Mouse (Mus musculus) midbrain, postnatal 0 days (tissue): ENCODE data around the gene Ptprs. TPM values are rescaled to one million over a fixed set of nuclear protein-coding genes. Genes with fewer than 3 reads are reported as not detected.
A peak's percentile ranks its signal among the peaks of the same experiment; 100 is the strongest.
"Not testable (repeated sequence)": the region's sequence is repeated elsewhere in the genome, so short reads cannot be mapped to it uniquely, and the experiment has no call there.

Source experiments
- ATAC-seq: fragments of 200-750 bp; cut with Nextera tagmentation; 2 replicates; pipeline ENCODE4 v1.8.0; 2017; ENCODE audit warnings: moderate number of reproducible peaks, mild to moderate bottlenecking, moderate TSS enrichment, moderate library complexity; ENCODE audit not compliant: low FRiP score
- DNase-seq: peaks from one replicate; pipeline ENCODE4 v3.0.0-alpha.2; 2015; ENCODE audit warnings: low spot score
- H3K27ac ChIP-seq: fragments of 300-500 bp; sonication (generic); 2 replicates; pipeline ENCODE4 v1.5.1; 2014; ENCODE audit warnings: low read depth, mild to moderate bottlenecking, low read length, mixed read lengths
- H3K27me3 ChIP-seq: fragments of 300-500 bp; sonication (generic); 2 replicates; pipeline ENCODE4 v1.6.1; 2014; ENCODE audit warnings: low read length, control low read depth, mixed read lengths; ENCODE audit not compliant: insufficient read depth
- H3K36me3 ChIP-seq: fragments of 300-500 bp; sonication (generic); 2 replicates; pipeline ENCODE4 v1.6.1; 2014; ENCODE audit warnings: low read length, control low read depth, mixed read lengths; ENCODE audit not compliant: insufficient read depth
- H3K4me1 ChIP-seq: fragments of 300-500 bp; sonication (generic); 2 replicates; pipeline ENCODE4 v1.6.1; 2014; ENCODE audit warnings: mild to moderate bottlenecking, control low read depth, antibody characterized with exemption, low read length, mixed read lengths; ENCODE audit not compliant: insufficient read depth
- H3K4me2 ChIP-seq: fragments of 300-500 bp; sonication (generic); 2 replicates; pipeline ENCODE4 v1.6.1; 2014; ENCODE audit warnings: low read depth, mild to moderate bottlenecking, low read length, mixed read lengths; ENCODE audit not compliant: poor library complexity, severe bottlenecking
- H3K4me3 ChIP-seq: fragments of 300-500 bp; sonication (generic); 2 replicates; pipeline ENCODE4 v1.5.1; 2014; ENCODE audit warnings: low read depth, mild to moderate bottlenecking, low read length, moderate library complexity
- H3K9ac ChIP-seq: fragments of 300-500 bp; sonication (generic); replicated peaks from 2 replicates; pipeline ENCODE4 v1.6.1; 2014; ENCODE audit warnings: mild to moderate bottlenecking, low read length, moderate library complexity, mixed read lengths; ENCODE audit not compliant: poor library complexity, severe bottlenecking
- H3K9me3 ChIP-seq: fragments of 300-500 bp; sonication (generic); 2 replicates; pipeline ENCODE4 v1.6.1; 2016; ENCODE audit warnings: low read length, control low read depth
- CTCF ChIP-seq: IDR thresholded peaks from 2 replicates; pipeline ENCODE4 v1.5.1; 2016; ENCODE audit warnings: antibody characterized with exemption, mild to moderate bottlenecking
- WGBS: fragments of 180-500 bp; shearing (Covaris S2); extraction: QIAGEN DNeasy Blood & Tissue Kit; methylation state at CpG from one replicate; pipeline ENCODE4 v1.1.7; 2014; 5-methylcytosine and 5-hydroxymethylcytosine counted together
- polyA plus RNA-seq: library from polyadenylated mRNA; unstranded; fragments of >200 nt; fragmentation: Nextera tagmentation; extraction: Ambion mirVana; gene quantifications from 2 replicates; pipeline ENCODE4 v1.2.1, GENCODE M21; 2015
- total RNA-seq: library from RNA; depleted of rRNA; stranded (reverse); fragments of >200 nt; gene quantifications from 2 replicates; pipeline ENCODE4 v1.2.3, GENCODE M21; 2014

Gene Ptprs
- total and polyA plus RNA-seq, 2 experiments from 2014 or later: 225 to 716 TPM

DNA sequence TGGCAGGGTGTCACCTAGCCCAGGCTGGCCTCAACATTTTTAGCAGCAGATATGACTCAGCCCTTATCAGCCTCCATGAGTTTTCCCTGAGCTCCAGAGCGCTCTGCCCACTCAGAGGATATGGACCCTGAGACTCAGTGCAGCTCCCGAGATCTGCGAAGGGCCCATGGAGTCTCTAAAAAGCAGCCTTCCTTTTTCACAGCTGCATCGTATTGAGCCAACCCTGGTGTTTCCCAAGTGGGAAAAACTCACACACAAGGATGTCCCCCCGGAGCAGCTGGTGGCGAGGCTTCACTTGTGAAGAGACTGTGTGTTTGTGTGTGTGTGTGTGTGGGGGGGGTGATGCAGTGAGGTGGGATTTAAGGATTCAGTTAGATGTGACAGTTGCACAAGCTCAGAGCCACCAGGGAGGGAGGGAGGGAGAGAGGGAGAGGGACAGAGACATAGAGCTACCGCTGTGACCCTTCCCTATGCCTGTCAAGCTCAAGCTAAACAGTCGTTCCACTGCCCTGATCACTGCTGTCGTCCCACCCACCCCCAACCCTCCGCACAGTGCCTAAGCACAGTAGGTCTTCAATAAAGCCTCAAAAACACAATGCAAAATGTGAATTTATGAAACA, 32.8 kb upstream of the Ptprs start:
- no peaks in the 10 kb centered on the region for H3K4me1 ChIP-seq
- H3K27ac ChIP-seq: no peak overlapping the region
- H3K36me3 ChIP-seq: no peaks in the 10 kb centered on the region
- no peak overlapping the region for H3K9ac ChIP-seq
- no peak for TF ChIP-seq CTCF
- no peak overlapping the region for H3K4me3 ChIP-seq
- H3K4me2 ChIP-seq: 0 out of 2 replicates have a peak overlapping the region, but pooled peaks have one; percentile 12
- DNase-seq (peak; percentile 57), ATAC-seq (no peak)
- H3K27me3 ChIP-seq: peaks cover 23% of the 10 kb centered on the region
- WGBS: 37% methylated on average over 10 of the region's 10 CpGs
- no peaks in the 10 kb centered on the region for H3K9me3 ChIP-seq

DNA sequence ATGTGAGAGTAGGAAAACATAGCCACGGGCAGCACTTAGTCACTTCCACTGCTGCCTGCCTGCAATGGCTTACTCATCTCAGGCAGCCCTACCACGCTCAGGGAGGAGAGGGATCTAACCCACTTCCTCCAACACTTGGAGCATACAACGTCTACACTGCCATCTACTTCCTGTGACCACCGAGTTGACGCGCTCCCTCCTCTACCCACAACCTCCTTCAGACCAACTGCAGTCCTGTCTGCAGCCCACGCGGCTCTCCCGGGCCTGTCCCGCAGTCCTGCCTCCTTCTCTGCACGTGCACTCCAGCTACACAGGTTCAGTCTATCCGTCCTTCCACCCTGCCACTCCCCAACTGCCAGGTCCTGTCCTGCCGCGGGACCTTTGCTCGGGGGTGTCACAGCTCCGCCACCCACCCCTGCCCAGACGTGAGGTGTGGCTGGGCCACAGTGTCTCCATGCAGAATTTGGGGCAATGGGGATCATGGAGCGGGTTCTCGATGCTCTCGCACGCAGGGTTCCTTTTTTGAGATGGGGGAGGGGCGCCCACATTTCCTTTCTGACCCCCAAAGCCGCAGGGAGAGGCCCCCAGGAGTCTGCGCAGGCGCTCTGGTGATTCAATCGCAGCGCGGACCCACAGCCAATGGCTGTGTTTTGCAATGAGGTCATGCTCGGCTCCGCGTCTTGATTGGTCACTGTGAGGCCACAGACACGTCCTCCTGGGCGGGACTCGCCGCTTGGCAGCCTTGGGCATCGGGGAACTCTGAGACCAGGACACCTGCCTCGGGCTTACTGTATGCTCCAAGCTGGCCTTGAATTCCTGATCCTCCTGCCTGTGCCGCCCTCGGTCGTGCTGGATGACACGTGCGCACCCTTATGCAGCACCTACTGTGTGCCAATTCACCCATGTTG, 31.1 kb upstream of the Ptprs start:
- peak; percentile 95 for ATAC-seq
- WGBS: under 1% methylated on average over 42 of the region's 42 CpGs

DNA sequence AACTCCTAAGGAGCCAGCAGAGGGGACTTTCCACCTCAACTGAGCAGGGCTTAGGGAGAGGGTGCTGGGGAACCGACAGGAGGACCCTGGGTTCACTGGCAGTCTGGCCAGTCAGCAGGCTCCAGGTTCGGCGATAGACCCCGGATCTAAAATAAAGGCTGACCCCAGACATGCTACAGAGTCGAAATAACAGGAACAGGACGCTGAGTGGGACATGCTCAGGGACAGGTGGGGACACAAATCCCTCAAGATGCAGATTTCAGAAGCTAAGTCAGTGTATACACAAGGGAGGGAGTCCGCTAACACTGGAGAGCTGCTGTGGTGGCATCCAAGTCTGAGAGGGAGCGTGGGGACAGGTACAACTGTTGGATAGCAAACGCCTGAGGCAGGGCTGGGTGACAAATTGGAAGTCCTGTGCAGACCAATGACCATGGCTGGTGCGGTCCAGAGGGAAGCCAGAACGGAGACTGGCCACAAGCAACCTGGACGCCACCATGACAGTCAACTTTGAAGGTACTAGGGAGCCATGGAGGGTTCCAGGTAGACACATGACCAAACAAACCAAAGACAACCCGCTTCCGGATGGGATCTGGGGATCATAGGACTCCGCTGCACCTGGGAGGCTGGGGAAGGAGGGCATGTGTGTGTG, 30.3 kb upstream of the Ptprs start:
- Histone ChIP-seq H3K4me3 (peak overlapping the region; percentile 51), H3K36me3 (no peaks in the 10 kb centered on the region), H3K27ac (peak overlapping the region; percentile 99), H3K4me2 (peak overlapping the region; percentile 98), H3K27me3 (peaks cover 16% of the 10 kb centered on the region), H3K9ac (peak overlapping the region; percentile 84), H3K9me3 (no peaks in the 10 kb centered on the region), H3K4me1 (no peaks in the 10 kb centered on the region)
- no peak for TF ChIP-seq CTCF
- DNase-seq: no peak
- no peak for ATAC-seq
- WGBS: 61% methylated on average over 15 of the region's 15 CpGs

More for the DNA sequence above, 31.1 kb upstream of the Ptprs start:
- peak overlapping the region; percentile 51 for H3K4me3 ChIP-seq
- no peaks in the 10 kb centered on the region for H3K9me3 ChIP-seq
- H3K27ac ChIP-seq: peak overlapping the region; percentile 99
- H3K4me1 ChIP-seq: no peaks in the 10 kb centered on the region
- H3K27me3 ChIP-seq: peaks cover 23% of the 10 kb centered on the region
- H3K4me2 ChIP-seq: peak overlapping the region; percentile 98
- peak; percentile 99 for DNase-seq
- H3K36me3 ChIP-seq: no peaks in the 10 kb centered on the region
- peak overlapping the region; percentile 84 for H3K9ac ChIP-seq
- no peak for TF ChIP-seq CTCF

DNA sequence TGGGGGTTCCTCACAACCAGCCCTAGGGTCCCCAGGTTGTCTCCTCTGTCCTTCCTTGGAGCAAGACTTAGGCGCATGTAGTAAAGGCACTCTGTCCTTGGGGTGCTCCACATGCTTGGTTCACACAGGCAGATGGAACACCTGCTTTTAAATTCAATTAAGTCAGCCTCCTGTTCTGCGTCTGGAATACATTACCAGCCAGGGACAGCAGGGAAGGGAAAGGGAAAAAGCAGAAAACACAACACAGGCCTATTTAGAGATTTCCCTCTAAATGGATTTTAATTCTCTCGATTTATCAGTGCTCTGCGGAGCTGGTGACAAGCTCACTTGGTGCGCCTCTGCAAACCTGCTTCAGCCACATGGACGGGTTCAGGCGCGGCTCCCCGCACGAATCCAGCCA, 29.1 kb upstream of the Ptprs start:
- H3K9me3 ChIP-seq: no peaks in the 10 kb centered on the region
- no peak for DNase-seq
- 76% methylated on average over 10 of the region's 10 CpGs for WGBS
- peaks cover 5% of the 10 kb centered on the region for H3K27me3 ChIP-seq
- no peak for TF ChIP-seq CTCF
- H3K4me2 ChIP-seq: no peak overlapping the region
- ATAC-seq: no peak
- no peak overlapping the region for H3K9ac ChIP-seq
- no peak overlapping the region for H3K4me3 ChIP-seq
- H3K4me1 ChIP-seq: no peaks in the 10 kb centered on the region
- no peaks in the 10 kb centered on the region for H3K36me3 ChIP-seq
- H3K27ac ChIP-seq: no peak overlapping the region

DNA sequence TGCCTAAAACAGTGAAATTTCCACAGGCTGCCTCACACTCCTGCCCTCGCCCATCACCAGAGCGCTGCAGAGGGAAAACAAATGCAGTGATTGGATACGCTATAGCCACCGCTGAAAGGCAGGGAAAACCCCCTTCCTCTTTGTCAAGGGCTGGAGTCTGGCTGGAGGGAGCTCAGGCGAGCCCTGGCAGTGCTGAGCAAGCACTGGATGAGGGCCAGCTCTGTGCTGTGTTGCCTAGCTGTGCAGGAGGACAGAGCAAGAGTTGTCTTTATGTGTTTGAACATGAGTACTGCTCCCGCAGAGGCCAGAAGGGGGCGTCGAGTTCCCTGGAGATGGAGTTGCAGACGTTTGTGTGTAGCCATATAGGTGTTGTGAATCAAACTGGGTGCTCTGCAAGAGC, 26.2 kb upstream of the Ptprs start:
- peak; percentile 65 for ATAC-seq
- no peaks in the 10 kb centered on the region for H3K9me3 ChIP-seq
- peak; percentile 94 for DNase-seq
- H3K4me3 ChIP-seq: no peak overlapping the region
- H3K27me3 ChIP-seq: no peaks in the 10 kb centered on the region
- 22% methylated on average over 9 of the region's 9 CpGs for WGBS
- peak; percentile 51 for TF ChIP-seq CTCF
- no peaks in the 10 kb centered on the region for H3K36me3 ChIP-seq
- H3K4me1 ChIP-seq: no peaks in the 10 kb centered on the region
- peak overlapping the region; percentile 65; the same call in 1 of the 2 replicates for H3K27ac ChIP-seq
- no peak overlapping the region for H3K9ac ChIP-seq
- no peak overlapping the region for H3K4me2 ChIP-seq

DNA sequence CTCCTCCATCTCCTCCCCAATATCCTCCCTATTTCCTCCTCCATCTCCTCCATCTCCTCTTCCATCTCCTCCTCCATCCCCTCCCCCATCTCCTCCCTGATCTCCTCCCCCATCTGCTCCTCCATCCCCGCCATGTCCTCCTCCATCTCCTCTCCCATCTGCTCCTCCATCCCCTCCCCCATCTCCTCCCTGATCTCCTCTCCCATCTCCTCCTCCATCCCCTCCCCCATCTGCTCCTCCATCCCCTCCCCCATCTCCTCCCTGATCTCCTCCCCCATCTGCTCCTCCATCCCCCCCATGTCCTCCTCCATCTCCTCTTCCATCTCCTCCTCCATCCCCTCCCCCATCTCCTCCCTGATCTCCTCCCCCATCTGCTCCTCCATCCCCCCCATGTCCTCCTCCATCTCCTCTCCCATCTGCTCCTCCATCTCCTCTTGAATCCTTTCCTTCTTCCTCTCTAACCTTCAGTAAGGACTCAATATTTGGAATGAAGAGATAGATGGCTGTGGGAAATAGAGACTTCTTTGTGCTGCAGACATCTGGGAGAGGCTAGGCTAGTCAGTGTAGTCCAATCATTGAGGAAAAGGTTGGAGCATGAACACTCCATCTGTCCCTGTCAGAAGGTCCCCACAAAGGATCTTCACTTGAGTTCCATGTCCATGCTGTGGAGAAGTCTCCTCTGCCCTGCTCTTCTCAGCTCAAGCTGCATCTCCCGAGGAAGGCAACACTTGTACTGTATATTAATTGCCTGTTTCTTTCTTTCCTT, 25.5 kb upstream of the Ptprs start:
- not testable (repeated sequence) for H3K4me3 ChIP-seq, H3K4me2 ChIP-seq, H3K9me3 ChIP-seq, H3K4me1 ChIP-seq, ATAC-seq, DNase-seq, H3K36me3 ChIP-seq, H3K27me3 ChIP-seq, H3K9ac ChIP-seq
- peak overlapping the region; percentile 65 for H3K27ac ChIP-seq
- WGBS: 31% methylated on average over 2 of the region's 2 CpGs
